ENCODE assay signal across 11 mouse cellular contexts in genomic region chr10:36546622-36547021, GRCm38 (mm10). TPM values are rescaled to one million over a fixed set of nuclear protein-coding genes. Genes with fewer than 3 reads are reported as not detected.
DNase-seq lines count a peak whose midpoint lies in the region; ATAC-seq and TF ChIP-seq lines count a peak whose summit lies in the region.
"Had no signal": no experiment of that assay in that cellular context is flagged by ENCODE, and none has a peak within 500 bp of the region (broad histone marks: within the 10 kb centered on the region; RNA-seq: fewer than 3 reads in every experiment).

No protein-coding gene starts in this region.

- no peak for ATAC-seq in Patski
- ATAC-seq: intestine, embryonic 16.5 days had no signal

- intact Hi-C loops in left cerebral cortex, adult 2 months (cut with DNase I): no loop called here

- peak; percentile 38 for DNase-seq in embryo, embryonic 10 days (ENCODE audit: low spot score)
- no peak for DNase-seq in embryo, embryonic 9.5 days (ENCODE audit: extremely low spot score)
- no peak for DNase-seq in left cerebral cortex, adult 2 months (ENCODE audit: extremely low spot score in 1 of 2, low spot score in 2 of 2)
- DNase-seq in left cerebral cortex, adult 9 months (ENCODE audit: low spot score in 2 of 2): no peak
- no peak for DNase-seq in Patski (ENCODE audit: low read depth, low spot score)
- DNase-seq in induced T-regulatory cell, adult 2 months (ENCODE audit: low read depth): peak; percentile 6
- DNase-seq in right cerebral cortex, postnatal 4 days: no peak
- no peak for DNase-seq in adrenal gland, adult 18-20 months (ENCODE audit: low spot score in 2 of 2)

- CTCF ChIA-PET in Patski (lab: Charles Lee): no interaction called here

- no peak overlapping the region for H3K27ac ChIP-seq in left cerebral cortex, adult 2 months
- H3K27ac ChIP-seq: liver, embryonic 15.5 days had no signal

- POLR2A ChIA-PET in Patski (lab: Charles Lee): no interaction called here

- no peak overlapping the region for H3K4me3 ChIP-seq in left cerebral cortex, adult 2 months
- H3K4me3 ChIP-seq: liver, embryonic 15.5 days had no signal

- in situ Hi-C loops in Patski (cut with MboI; ENCODE audit: low pct_unique_long_range_greater_than_20kb): no loop called here

- H3K27me3 ChIP-seq in Patski: peaks cover 10% of the 10 kb centered on the region
- H3K27me3 ChIP-seq: liver, embryonic 15.5 days had no signal

- TF ChIP-seq CTCF in left cerebral cortex, adult 2 months (IDR thresholded peaks at IDR 0.05): peak; percentile 54
- peak; percentile 27 for TF ChIP-seq CTCF in Patski (IDR thresholded peaks at IDR 0.05)

RNA-seq across cellular contexts. Expression of gene Hs3st5, which starts 40.0 kb away (rescaled TPM):
- 1 to 10 TPM; 6.0 to 6.1 TPM for total RNA-seq in left cerebral cortex, adult 2 months (2021)
- polyA plus RNA-seq in Patski (2021): 0.17 TPM
- under 1 TPM; 0.43 to 0.64 TPM for total RNA-seq in adrenal gland, adult 18-20 months (2021)
- polyA plus RNA-seq: G1E; liver, embryonic 15.5 days had no signal

Comparison
In these comparisons a context has a peak if more than half of its experiments do, and no peak if none do; other contexts are left out.
1. DNase-seq: peak in embryo, embryonic 10 days (single experiment) and induced T-regulatory cell, adult 2 months (single experiment); none in embryo, embryonic 9.5 days (single experiment), left cerebral cortex, adult 2 months (0 of 2), left cerebral cortex, adult 9 months (0 of 2), Patski (single experiment), right cerebral cortex, postnatal 4 days (single experiment) and adrenal gland, adult 18-20 months (0 of 2).
2. RNA of gene Hs3st5, which starts 40.0 kb away (total RNA-seq): 6.0 to 6.1 TPM in left cerebral cortex, adult 2 months; 0.43 to 0.64 TPM in adrenal gland, adult 18-20 months; every median in the first group is over 4 times any median in the second.